ENCODE assay signal across 12 mouse cellular contexts in genomic region chr5:128904113-128904512, GRCm38 (mm10). TPM values are rescaled to one million over a fixed set of nuclear protein-coding genes. Genes with fewer than 3 reads are reported as not detected.
A peak's percentile ranks its signal among the peaks of the same experiment; 100 is the strongest.
DNase-seq lines count a peak whose midpoint lies in the region; ATAC-seq and TF ChIP-seq lines count a peak whose summit lies in the region.
"Had no signal": no experiment of that assay in that cellular context is flagged by ENCODE, and none has a peak within 500 bp of the region (broad histone marks: within the 10 kb centered on the region; RNA-seq: fewer than 3 reads in every experiment).

No protein-coding gene starts in this region.

- 43% methylated on average over 5 of the region's 5 CpGs for WGBS in midbrain, embryonic 10.5 days
- 21% methylated on average over 5 of the region's 5 CpGs for whole genome bisulfite sequencing in midbrain, postnatal 0 days
- WGBS in hindbrain, embryonic 16.5 days, result 11% methylated on average over 5 of the region's 5 CpGs

- H3K27ac ChIP-seq in midbrain, embryonic 10.5 days (replicated peaks), result no peak overlapping the region; the same call in 1 of the 2 replicates
- H3K27ac ChIP-seq in midbrain, postnatal 0 days (ENCODE audit: low read depth, low read length), result no peak overlapping the region
- no peak overlapping the region for H3K27ac ChIP-seq in hindbrain, embryonic 16.5 days (ENCODE audit: low read depth, low read length)
- H3K27ac ChIP-seq: left cerebral cortex, adult 2 months had no signal

- H3K9me3 ChIP-seq in midbrain, embryonic 10.5 days (replicated peaks), result no peaks in the 10 kb centered on the region
- H3K9me3 ChIP-seq in midbrain, postnatal 0 days (ENCODE audit: low read length), result no peaks in the 10 kb centered on the region
- H3K9me3 ChIP-seq in hindbrain, embryonic 16.5 days (ENCODE audit: control insufficient read depth, low read length), result no peaks in the 10 kb centered on the region

- ATAC-seq in midbrain, postnatal 0 days (ENCODE audit: low FRiP score), result no peak
- 0 out of 2 replicates have a peak, but pooled peaks have one; percentile 19 for ATAC-seq in hindbrain, embryonic 16.5 days

- no peak overlapping the region for H3K9ac ChIP-seq in midbrain, postnatal 0 days (replicated peaks; ENCODE audit: low read length, poor library complexity, severe bottlenecking)
- no peak overlapping the region for H3K9ac ChIP-seq in hindbrain, embryonic 16.5 days (ENCODE audit: low read depth, low read length)

- no peaks in the 10 kb centered on the region for H3K36me3 ChIP-seq in midbrain, embryonic 10.5 days
- H3K36me3 ChIP-seq in midbrain, postnatal 0 days (ENCODE audit: insufficient read depth, low read length), result no peaks in the 10 kb centered on the region
- H3K36me3 ChIP-seq in hindbrain, embryonic 16.5 days (ENCODE audit: control insufficient read depth, insufficient read depth, low read length), result no peaks in the 10 kb centered on the region

- no peak overlapping the region for H3K4me2 ChIP-seq in midbrain, postnatal 0 days (ENCODE audit: low read depth, low read length, poor library complexity, severe bottlenecking)
- no peak overlapping the region for H3K4me2 ChIP-seq in hindbrain, embryonic 16.5 days (ENCODE audit: low read length)

- no peaks in the 10 kb centered on the region for H3K27me3 ChIP-seq in midbrain, embryonic 10.5 days (ENCODE audit: low read depth, poor library complexity, severe bottlenecking)
- no peaks in the 10 kb centered on the region for H3K27me3 ChIP-seq in midbrain, postnatal 0 days (ENCODE audit: insufficient read depth, low read length)
- H3K27me3 ChIP-seq in hindbrain, embryonic 16.5 days (replicated peaks; ENCODE audit: control insufficient read depth, insufficient read depth, low read length), result no peaks in the 10 kb centered on the region

- H3K4me3 ChIP-seq in midbrain, embryonic 10.5 days, result no peak overlapping the region
- no peak overlapping the region for H3K4me3 ChIP-seq in midbrain, postnatal 0 days (ENCODE audit: low read depth, low read length)
- H3K4me3 ChIP-seq in hindbrain, embryonic 16.5 days (ENCODE audit: low read length), result no peak overlapping the region
- H3K4me3 ChIP-seq: erythroblast, embryonic 14.5 days; left cerebral cortex, adult 2 months; myocyte had no signal

- peaks cover 28% of the 10 kb centered on the region for H3K4me1 ChIP-seq in midbrain, embryonic 10.5 days
- H3K4me1 ChIP-seq in midbrain, postnatal 0 days (ENCODE audit: insufficient read depth, low read length), result peaks cover 9% of the 10 kb centered on the region; the same call in 1 of the 2 replicates
- peaks cover 20% of the 10 kb centered on the region for H3K4me1 ChIP-seq in hindbrain, embryonic 16.5 days (ENCODE audit: control insufficient read depth, insufficient read depth, low read depth, low read length)

- peak; percentile 23 for DNase-seq in midbrain, embryonic 10.5 days (ENCODE audit: low spot score)
- DNase-seq in midbrain, postnatal 0 days (ENCODE audit: low spot score), result no peak
- DNase-seq in brain, adult 2 months (ENCODE audit: low read depth, low spot score), result peak; percentile 47
- DNase-seq in left cerebral cortex, postnatal 10 days (ENCODE audit: extremely low spot score in 1 of 2, low spot score in 2 of 2), result no peak
- no peak for DNase-seq in testis, postnatal 10 days (ENCODE audit: low spot score)
- no peak for DNase-seq in thymus, postnatal 10 days (ENCODE audit: low spot score in 2 of 2)
- DNase-seq: cerebellum, adult 11-12 months; lung, adult 18-20 months had no signal

- TF ChIP-seq CTCF in midbrain, postnatal 0 days (IDR thresholded peaks at IDR 0.05), result no peak

- intact Hi-C loops in left cerebral cortex, postnatal 10 days (cut with DNase I), result no loop called here

RNA-seq across cellular contexts. Expression of gene Rimbp2, which starts 49.2 kb away (rescaled TPM):
- polyA plus RNA-seq in midbrain, embryonic 10.5 days (2016; fragmentation: Nextera tagmentation; extraction: Ambion mirVana), result 0.42 and 0.76 TPM in 2 replicates
- total RNA-seq in midbrain, postnatal 0 days (2014; rRNA removed), result 22.7 and 29.1 TPM in 2 replicates
- polyA plus RNA-seq in midbrain, postnatal 0 days (2015; fragmentation: Nextera tagmentation; extraction: Ambion mirVana), result 5.2 and 6.1 TPM in 2 replicates
- 4.7 and 6.4 TPM in 2 replicates for polyA plus RNA-seq in hindbrain, embryonic 16.5 days (2015; fragmentation: Nextera tagmentation; extraction: Ambion mirVana)
- total RNA-seq in left cerebral cortex, postnatal 10 days (2021), result 100 to 1,000 TPM; 111 to 114 TPM
- polyA plus RNA-seq: erythroblast, embryonic 14.5 days; myocyte had no signal

Comparison
In these comparisons a context has a peak if more than half of its experiments do, and no peak if none do; other contexts are left out.
1. DNase-seq: peak in midbrain, embryonic 10.5 days (single experiment) and brain, adult 2 months (single experiment); none in midbrain, postnatal 0 days (single experiment), left cerebral cortex, postnatal 10 days (0 of 2), testis, postnatal 10 days (single experiment) and thymus, postnatal 10 days (0 of 2).